15 mouse cellular contexts compared by ENCODE assay signal in genomic region chr16:25865096-25865869, GRCm38 (mm10).
DNase-seq lines count a peak whose midpoint lies in the region; ATAC-seq and TF ChIP-seq lines count a peak whose summit lies in the region.
"Had no signal": no experiment of that assay in that cellular context is flagged by ENCODE, and none has a peak within 500 bp of the region (broad histone marks: within the 10 kb centered on the region; RNA-seq: fewer than 3 reads in every experiment).

No protein-coding gene starts in this region.

- no peak overlapping the region for H3K4me2 ChIP-seq in kidney, postnatal 0 days (ENCODE audit: low read length)
- H3K4me2 ChIP-seq: heart, embryonic 13.5 days; neural tube, embryonic 13.5 days had no signal

- no peaks in the 10 kb centered on the region for H3K9me3 ChIP-seq in kidney, postnatal 0 days (replicated peaks; ENCODE audit: low read length)
- H3K9me3 ChIP-seq: neural tube, embryonic 13.5 days had no signal

- TF ChIP-seq CTCF in kidney, postnatal 0 days (IDR thresholded peaks at IDR 0.05; ENCODE audit: low read depth), result no peak

- H3K9ac ChIP-seq in kidney, postnatal 0 days (ENCODE audit: low read depth, low read length), result no peak overlapping the region
- H3K9ac ChIP-seq: heart, embryonic 13.5 days; neural tube, embryonic 13.5 days had no signal

- H3K36me3 ChIP-seq in kidney, postnatal 0 days (ENCODE audit: insufficient read depth, low read length), result no peaks in the 10 kb centered on the region
- H3K36me3 ChIP-seq: heart, embryonic 13.5 days; neural tube, embryonic 13.5 days had no signal

- H3K27ac ChIP-seq in kidney, postnatal 0 days, result no peak overlapping the region
- H3K27ac ChIP-seq: heart, embryonic 13.5 days; neural tube, embryonic 13.5 days had no signal

- DNase-seq in kidney, postnatal 0 days (ENCODE audit: low spot score), result peak; percentile 86
- DNase-seq in kidney, adult 18-20 months, result no peak
- DNase-seq in 3T3-L1 (ENCODE audit: low read depth, low spot score) (peak; percentile 55), adipocyte (ENCODE audit: low spot score) (peak; percentile 82)
- DNase-seq in heart, postnatal 4 days, result peak; percentile 8
- DNase-seq in yolk sac, embryonic 10.5 days (ENCODE audit: low spot score), result no peak
- DNase-seq in left cerebral cortex, adult 18-20 months (ENCODE audit: low spot score in 2 of 2), result no peak
- DNase-seq in c-Kit-positive CD71-positive TER-119-positive erythroid progenitor cells, embryonic 14.5 days (ENCODE audit: low spot score), result no peak
- DNase-seq: adrenal gland, adult 2 months; cerebellum, adult 18-20 months had no signal

- no peak overlapping the region for H3K4me3 ChIP-seq in kidney, postnatal 0 days (replicated peaks; ENCODE audit: low read depth, low read length)
- H3K4me3 ChIP-seq: erythroblast, embryonic 14.5 days; heart, embryonic 13.5 days; megakaryocyte, embryonic 14.5 days; neural tube, embryonic 13.5 days had no signal

- no peak; the same call in 1 of the 2 replicates for ATAC-seq in kidney, postnatal 0 days (replicated peaks; ENCODE audit: low FRiP score, low read depth)
- ATAC-seq: intestine, postnatal 0 days had no signal

- no peaks in the 10 kb centered on the region for H3K4me1 ChIP-seq in kidney, postnatal 0 days (replicated peaks; ENCODE audit: insufficient read depth, low read length)
- H3K4me1 ChIP-seq: heart, embryonic 13.5 days; megakaryocyte, embryonic 14.5 days; neural tube, embryonic 13.5 days had no signal

- WGBS in kidney, postnatal 0 days, result 56% methylated on average over 7 of the region's 7 CpGs

- no peaks in the 10 kb centered on the region for H3K27me3 ChIP-seq in kidney, postnatal 0 days (ENCODE audit: insufficient read depth, low read length)
- H3K27me3 ChIP-seq: heart, embryonic 13.5 days; megakaryocyte, embryonic 14.5 days; neural tube, embryonic 13.5 days had no signal

Comparison
In these comparisons a context has a peak if more than half of its experiments do, and no peak if none do; other contexts are left out.
1. DNase-seq: peak in kidney, postnatal 0 days (single experiment), 3T3-L1 (single experiment), adipocyte (single experiment) and heart, postnatal 4 days (single experiment); none in kidney, adult 18-20 months (single experiment), yolk sac, embryonic 10.5 days (single experiment), left cerebral cortex, adult 18-20 months (0 of 2) and c-Kit-positive CD71-positive TER-119-positive erythroid progenitor cells, embryonic 14.5 days (single experiment).